27 mouse cellular contexts compared by ENCODE assay signal in genomic region chr16:42059927-42060326, GRCm38 (mm10).
DNase-seq lines count a peak whose midpoint lies in the region; ATAC-seq and TF ChIP-seq lines count a peak whose summit lies in the region.
"Had no signal": no experiment of that assay in that cellular context is flagged by ENCODE, and none has a peak within 500 bp of the region (broad histone marks: within the 10 kb centered on the region; RNA-seq: fewer than 3 reads in every experiment).

No protein-coding gene starts in this region.

- TF ChIP-seq CTCF in kidney, postnatal 0 days (IDR thresholded peaks at IDR 0.05; ENCODE audit: low read depth), result no peak

- H3K9ac ChIP-seq in kidney, postnatal 0 days (ENCODE audit: low read depth, low read length), result no peak overlapping the region
- H3K9ac ChIP-seq: embryonic facial prominence, embryonic 13.5 days; forebrain, embryonic 12.5 days; hindbrain, embryonic 15.5 days; kidney, embryonic 15.5 days; limb, embryonic 13.5 days; lung, embryonic 15.5 days; midbrain, embryonic 15.5 days; neural tube, embryonic 15.5 days had no signal

- no peak overlapping the region for H3K4me2 ChIP-seq in kidney, postnatal 0 days (ENCODE audit: low read length)
- H3K4me2 ChIP-seq: embryonic facial prominence, embryonic 13.5 days; forebrain, embryonic 12.5 days; hindbrain, embryonic 15.5 days; kidney, embryonic 15.5 days; limb, embryonic 13.5 days; liver, embryonic 11.5 days; lung, embryonic 15.5 days; midbrain, embryonic 15.5 days; neural tube, embryonic 15.5 days had no signal

- peak; percentile 40 to 43 for DNase-seq in cerebellum, postnatal 10 days
- no peak for DNase-seq in cerebellum, postnatal 4 days (ENCODE audit: low spot score in 2 of 2)
- DNase-seq in frontal cortex, postnatal 14 days (ENCODE audit: low spot score in 2 of 2), result no peak
- DNase-seq in kidney, postnatal 0 days (ENCODE audit: low spot score), result peak; percentile 4
- DNase-seq in kidney, postnatal 36 days, result no peak
- no peak for DNase-seq in adrenal gland, adult 18-20 months (ENCODE audit: low spot score in 2 of 2)
- DNase-seq: adrenal gland, adult 8-10 months; embryo, embryonic 11 days; heart, adult 2 months; heart, postnatal 36 days; kidney, adult 18-20 months; kidney, postnatal 4 days; retina, postnatal 1 day; right cerebral cortex, postnatal 14 days had no signal

- no peak overlapping the region for H3K27ac ChIP-seq in kidney, postnatal 0 days
- H3K27ac ChIP-seq: embryonic facial prominence, embryonic 13.5 days; forebrain, embryonic 12.5 days; heart, adult 2 months; hindbrain, embryonic 15.5 days; kidney, embryonic 15.5 days; limb, embryonic 13.5 days; lung, embryonic 15.5 days; midbrain, embryonic 10.5 days; midbrain, embryonic 15.5 days; neural tube, embryonic 15.5 days had no signal

- H3K36me3 ChIP-seq in kidney, postnatal 0 days (ENCODE audit: insufficient read depth, low read length), result no peaks in the 10 kb centered on the region
- H3K36me3 ChIP-seq: embryonic facial prominence, embryonic 13.5 days; forebrain, embryonic 12.5 days; hindbrain, embryonic 15.5 days; kidney, embryonic 15.5 days; limb, embryonic 13.5 days; lung, embryonic 15.5 days; midbrain, embryonic 10.5 days; midbrain, embryonic 15.5 days; neural tube, embryonic 15.5 days had no signal

- H3K9me3 ChIP-seq in kidney, postnatal 0 days (replicated peaks; ENCODE audit: low read length), result no peaks in the 10 kb centered on the region
- H3K9me3 ChIP-seq: embryonic facial prominence, embryonic 13.5 days; forebrain, embryonic 12.5 days; hindbrain, embryonic 15.5 days; kidney, embryonic 15.5 days; limb, embryonic 13.5 days; lung, embryonic 15.5 days; midbrain, embryonic 10.5 days; midbrain, embryonic 15.5 days; neural tube, embryonic 15.5 days had no signal

- no peaks in the 10 kb centered on the region for H3K27me3 ChIP-seq in kidney, postnatal 0 days (ENCODE audit: insufficient read depth, low read length)
- H3K27me3 ChIP-seq: embryonic facial prominence, embryonic 13.5 days; forebrain, embryonic 12.5 days; hindbrain, embryonic 15.5 days; kidney, embryonic 15.5 days; limb, embryonic 13.5 days; lung, embryonic 15.5 days; midbrain, embryonic 15.5 days; neural tube, embryonic 15.5 days had no signal

- 77% methylated on average over 3 of the region's 3 CpGs for WGBS in kidney, postnatal 0 days

- H3K4me3 ChIP-seq in kidney, postnatal 0 days (replicated peaks; ENCODE audit: low read depth, low read length), result no peak overlapping the region
- H3K4me3 ChIP-seq: embryonic facial prominence, embryonic 13.5 days; erythroblast, embryonic 14.5 days; forebrain, embryonic 12.5 days; heart, adult 2 months; hindbrain, embryonic 15.5 days; kidney, embryonic 15.5 days; limb, embryonic 13.5 days; lung, embryonic 15.5 days; midbrain, embryonic 10.5 days; midbrain, embryonic 15.5 days; neural tube, embryonic 15.5 days had no signal

- peak; percentile 85 for ATAC-seq in frontal cortex, adult (ENCODE audit: low TSS enrichment)
- ATAC-seq in kidney, postnatal 0 days (replicated peaks; ENCODE audit: low FRiP score, low read depth), result no peak
- ATAC-seq: CD4-positive, CD25-positive, alpha-beta regulatory T cell, adult 4 months; midbrain, embryonic 15.5 days had no signal

- H3K4me1 ChIP-seq in kidney, postnatal 0 days (replicated peaks; ENCODE audit: insufficient read depth, low read length), result no peaks in the 10 kb centered on the region
- H3K4me1 ChIP-seq: embryonic facial prominence, embryonic 13.5 days; forebrain, embryonic 12.5 days; hindbrain, embryonic 15.5 days; kidney, embryonic 15.5 days; limb, embryonic 13.5 days; lung, embryonic 15.5 days; midbrain, embryonic 10.5 days; neural tube, embryonic 15.5 days had no signal

Comparison
In these comparisons a context has a peak if more than half of its experiments do, and no peak if none do; other contexts are left out.
1. DNase-seq: peak in cerebellum, postnatal 10 days (2 of 2) and kidney, postnatal 0 days (single experiment); none in cerebellum, postnatal 4 days (0 of 2), frontal cortex, postnatal 14 days (0 of 2), kidney, postnatal 36 days (0 of 2) and adrenal gland, adult 18-20 months (0 of 2).